Mouse (Mus musculus): ENCODE measurements around the gene Gm9945.

DNA sequence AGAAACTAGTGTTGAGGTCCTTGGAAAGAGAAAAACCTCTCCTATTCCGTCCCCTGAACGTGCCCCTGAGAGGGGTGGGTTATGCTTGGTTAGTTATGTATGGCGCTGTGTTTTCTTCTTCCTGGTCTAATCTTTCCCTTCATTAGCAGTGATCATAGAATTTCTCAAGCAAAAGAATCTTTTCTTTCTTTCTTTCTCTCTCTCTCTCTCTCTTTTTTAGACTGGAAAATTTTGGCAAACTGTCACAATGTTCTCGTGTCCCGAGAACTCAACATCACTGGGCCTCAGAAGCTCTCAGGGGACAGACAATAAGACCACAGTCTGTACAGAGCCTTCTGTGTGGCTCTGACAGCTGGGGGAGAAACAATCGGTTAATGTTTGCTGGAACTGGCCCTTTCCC is 15.5 kb downstream of the Gm9945 start:
- TF ChIP-seq MAX (IDR thresholded peaks at IDR 0.05) (no peak), CTCF (IDR thresholded peaks at IDR 0.05; ENCODE audit: control insufficient read depth, insufficient read depth, insufficient read length) (no peak)

Measured in C2C12 (cell line).